Mouse (Mus musculus) induced T-regulatory cell, adult 2 months (primary cell): Measurements from ENCODE around the gene Rtp2.

Experiments used
- DNase-seq: peaks from one replicate; pipeline ENCODE4 v3.0.0-alpha.2; 2012; ENCODE audit warnings: low read depth

Rtp2 gene

GRCm38 (mm10) chr16:23887910-23888579 is 44.1 kb downstream of the Rtp2 start:
- no peak for DNase-seq

- no peak for DNase-seq
Measured at GRCm38 (mm10) chr16:23885098-23885497, 47.1 kb downstream of the Rtp2 start.
